In the genomic region with DNA sequence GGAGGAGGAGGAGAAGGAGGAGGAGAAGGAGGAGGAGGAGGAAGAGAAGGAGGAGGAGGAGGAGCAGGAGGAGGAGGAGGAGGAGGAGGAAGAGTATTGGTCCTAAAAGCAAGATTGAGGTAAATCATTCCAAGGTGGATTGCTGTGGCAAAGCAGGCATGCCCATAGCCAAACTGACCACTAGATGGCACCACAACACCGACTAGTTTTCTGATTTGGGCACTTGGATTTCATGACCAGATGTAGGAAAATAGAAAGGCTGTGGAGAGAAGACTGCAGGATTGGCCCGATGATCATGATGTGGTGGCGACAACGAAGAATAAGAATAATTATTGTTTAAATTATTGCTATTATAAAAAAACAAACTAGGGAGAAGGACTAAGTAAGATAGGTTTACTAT, we compare ENCODE assay signal across 9 mouse cellular contexts.
DNase-seq lines count a peak whose midpoint lies in the region; ATAC-seq and TF ChIP-seq lines count a peak whose summit lies in the region.
"Had no signal": no experiment of that assay in that cellular context is flagged by ENCODE, and none has a peak within 500 bp of the region (broad histone marks: within the 10 kb centered on the region; RNA-seq: fewer than 3 reads in every experiment).

No protein-coding gene starts in this region.

- H3K4me1 ChIP-seq in forebrain, embryonic 11.5 days (replicated peaks; ENCODE audit: control insufficient read depth, insufficient read depth, low read length): peaks cover 3% of the 10 kb centered on the region; the same call in 1 of the 2 replicates
- H3K4me1 ChIP-seq in hindbrain, embryonic 10.5 days (replicated peaks): peaks cover 31% of the 10 kb centered on the region
- no peaks in the 10 kb centered on the region for H3K4me1 ChIP-seq in lung, embryonic 16.5 days (replicated peaks; ENCODE audit: control insufficient read depth, insufficient read depth, low read length)

- H3K9ac ChIP-seq in forebrain, embryonic 11.5 days (ENCODE audit: low read length): no peak overlapping the region
- no peak overlapping the region for H3K9ac ChIP-seq in lung, embryonic 16.5 days (ENCODE audit: low read length)
- H3K9ac ChIP-seq: heart, embryonic 13.5 days had no signal

- no peak overlapping the region for H3K27ac ChIP-seq in forebrain, embryonic 11.5 days (ENCODE audit: low read depth, low read length)
- 0 out of 2 replicates have a peak overlapping the region, but pooled peaks have one; percentile 87 for H3K27ac ChIP-seq in hindbrain, embryonic 10.5 days
- H3K27ac ChIP-seq in lung, embryonic 16.5 days (ENCODE audit: low read length): no peak overlapping the region
- H3K27ac ChIP-seq: heart, embryonic 13.5 days had no signal

- TF ChIP-seq POLR2A in brain, embryonic 14.5 days (IDR thresholded peaks at IDR 0.05; ENCODE audit: borderline replicate concordance, extremely low read depth, insufficient read depth, insufficient read length, poor library complexity, severe bottlenecking): no peak

- no peak overlapping the region for H3K4me3 ChIP-seq in forebrain, embryonic 11.5 days (ENCODE audit: low read depth, low read length)
- H3K4me3 ChIP-seq in hindbrain, embryonic 10.5 days: no peak overlapping the region
- no peak overlapping the region for H3K4me3 ChIP-seq in lung, embryonic 16.5 days (ENCODE audit: low read length)
- H3K4me3 ChIP-seq: heart, embryonic 13.5 days had no signal

- DNase-seq in ES-CJ7 (ENCODE audit: low read depth, low spot score): peak; percentile 77
- DNase-seq in brain, embryonic 14.5 days (ENCODE audit: low read depth): peak; percentile 94
- peak; percentile 91 for DNase-seq in forebrain, embryonic 11.5 days (ENCODE audit: low spot score)
- peak; percentile 84 for DNase-seq in hindbrain, embryonic 10.5 days (ENCODE audit: low spot score)
- peak; percentile 72 to 95 for DNase-seq in layer of hippocampus, adult 18-20 months (ENCODE audit: low spot score in 2 of 2)
- DNase-seq in ovary, postnatal 36 days (ENCODE audit: low spot score): peak; percentile 68
- peak; percentile 80 for DNase-seq in thymus, postnatal 14 days

- no peaks in the 10 kb centered on the region for H3K27me3 ChIP-seq in forebrain, embryonic 11.5 days (ENCODE audit: control insufficient read depth, insufficient read depth, low read length)
- H3K27me3 ChIP-seq in hindbrain, embryonic 10.5 days (ENCODE audit: insufficient read depth, poor library complexity, severe bottlenecking): no peaks in the 10 kb centered on the region
- no peaks in the 10 kb centered on the region for H3K27me3 ChIP-seq in lung, embryonic 16.5 days (ENCODE audit: control insufficient read depth, insufficient read depth, low read depth, low read length)
- H3K27me3 ChIP-seq: heart, embryonic 13.5 days had no signal

- ATAC-seq in forebrain, embryonic 11.5 days (replicated peaks; ENCODE audit: low FRiP score): peak; percentile 71
- peak; percentile 67 for ATAC-seq in lung, embryonic 16.5 days (ENCODE audit: low read depth)

- peak; percentile 91 for TF ChIP-seq CTCF in brain, embryonic 14.5 days (IDR thresholded peaks at IDR 0.05; ENCODE audit: borderline replicate concordance, extremely low read depth, insufficient read depth, insufficient read length)

- WGBS in forebrain, embryonic 11.5 days: 25% methylated on average over 4 of the region's 4 CpGs
- 32% methylated on average over 4 of the region's 4 CpGs for WGBS in hindbrain, embryonic 10.5 days
- 11% methylated on average over 4 of the region's 4 CpGs for WGBS in lung, embryonic 16.5 days

- no peak overlapping the region for H3K4me2 ChIP-seq in forebrain, embryonic 11.5 days (ENCODE audit: low read depth, low read length, severe bottlenecking)
- H3K4me2 ChIP-seq in lung, embryonic 16.5 days (ENCODE audit: low read depth, low read length): no peak overlapping the region
- H3K4me2 ChIP-seq: heart, embryonic 13.5 days had no signal

- no peaks in the 10 kb centered on the region for H3K36me3 ChIP-seq in forebrain, embryonic 11.5 days (ENCODE audit: control insufficient read depth, insufficient read depth, low read length)
- H3K36me3 ChIP-seq in hindbrain, embryonic 10.5 days: no peaks in the 10 kb centered on the region
- no peaks in the 10 kb centered on the region for H3K36me3 ChIP-seq in lung, embryonic 16.5 days (ENCODE audit: control insufficient read depth, insufficient read depth, low read length)
- H3K36me3 ChIP-seq: heart, embryonic 13.5 days had no signal

- no peaks in the 10 kb centered on the region for H3K9me3 ChIP-seq in forebrain, embryonic 11.5 days (ENCODE audit: control insufficient read depth, low read length)
- no peaks in the 10 kb centered on the region for H3K9me3 ChIP-seq in hindbrain, embryonic 10.5 days
- no peaks in the 10 kb centered on the region for H3K9me3 ChIP-seq in lung, embryonic 16.5 days (ENCODE audit: control insufficient read depth, low read length)
- H3K9me3 ChIP-seq: heart, embryonic 13.5 days had no signal
